ENCODE assay signal across 10 mouse cellular contexts in genomic region chr12:78099761-78100160, GRCm38 (mm10).
A peak's percentile ranks its signal among the peaks of the same experiment; 100 is the strongest.
DNase-seq lines count a peak whose midpoint lies in the region; ATAC-seq lines count a peak whose summit lies in the region.
"Had no signal": no experiment of that assay in that cellular context is flagged by ENCODE, and none has a peak within 500 bp of the region (broad histone marks: within the 10 kb centered on the region; RNA-seq: fewer than 3 reads in every experiment).

No protein-coding gene starts in this region.

- peak; percentile 41 to 64 for DNase-seq in right cerebral cortex, postnatal 10 days (ENCODE audit: low spot score in 2 of 2)
- DNase-seq in right cerebral cortex, postnatal 14 days: no peak
- peak; percentile 44 to 45 for DNase-seq in cerebellum, postnatal 36 days
- no peak for DNase-seq in c-Kit-positive CD71-positive TER-119-positive erythroid progenitor cells, embryonic 14.5 days (ENCODE audit: low spot score)
- no peak for DNase-seq in thymus, adult 18-20 months

- no peak overlapping the region for H3K27ac ChIP-seq in hindbrain, embryonic 13.5 days
- H3K27ac ChIP-seq in hindbrain, embryonic 12.5 days: no peak overlapping the region

- 0 out of 2 replicates have a peak, but pooled peaks have one; percentile 39 for ATAC-seq in hindbrain, embryonic 13.5 days (ENCODE audit: low FRiP score)
- ATAC-seq in hindbrain, embryonic 12.5 days (ENCODE audit: low FRiP score): no peak
- no peak for ATAC-seq in megakaryocyte progenitor cell, adult 5-6 weeks (replicated peaks; ENCODE audit: poor library complexity)
- ATAC-seq: lung, postnatal 0 days had no signal

- H3K4me1 ChIP-seq in hindbrain, embryonic 13.5 days (replicated peaks): 0 out of 2 replicates have a peak, but pooled peaks cover 10% of the 10 kb centered on the region
- peaks cover 3% of the 10 kb centered on the region for H3K4me1 ChIP-seq in hindbrain, embryonic 12.5 days

- H3K27me3 ChIP-seq in hindbrain, embryonic 13.5 days: no peaks in the 10 kb centered on the region
- no peaks in the 10 kb centered on the region for H3K27me3 ChIP-seq in hindbrain, embryonic 12.5 days
- H3K27me3 ChIP-seq: heart, embryonic 13.5 days had no signal

- H3K4me2 ChIP-seq in hindbrain, embryonic 13.5 days: no peak overlapping the region
- no peak overlapping the region for H3K4me2 ChIP-seq in hindbrain, embryonic 12.5 days (replicated peaks)
- H3K4me2 ChIP-seq: heart, embryonic 13.5 days had no signal

- no peak overlapping the region for H3K4me3 ChIP-seq in hindbrain, embryonic 13.5 days
- H3K4me3 ChIP-seq in hindbrain, embryonic 12.5 days: no peak overlapping the region
- H3K4me3 ChIP-seq: heart, embryonic 13.5 days had no signal

- H3K36me3 ChIP-seq in hindbrain, embryonic 13.5 days: no peaks in the 10 kb centered on the region
- no peaks in the 10 kb centered on the region for H3K36me3 ChIP-seq in hindbrain, embryonic 12.5 days
- H3K36me3 ChIP-seq: heart, embryonic 13.5 days had no signal

- no peaks in the 10 kb centered on the region for H3K9me3 ChIP-seq in hindbrain, embryonic 13.5 days
- no peaks in the 10 kb centered on the region for H3K9me3 ChIP-seq in hindbrain, embryonic 12.5 days (replicated peaks)
- H3K9me3 ChIP-seq: heart, embryonic 13.5 days had no signal

- no peak overlapping the region for H3K9ac ChIP-seq in hindbrain, embryonic 13.5 days
- no peak overlapping the region for H3K9ac ChIP-seq in hindbrain, embryonic 12.5 days
- H3K9ac ChIP-seq: heart, embryonic 13.5 days had no signal

- WGBS in hindbrain, embryonic 13.5 days: 58% methylated on average over 4 of the region's 4 CpGs
- WGBS in hindbrain, embryonic 12.5 days: 62% methylated on average over 4 of the region's 4 CpGs

Comparison
In these comparisons a context has a peak if more than half of its experiments do, and no peak if none do; other contexts are left out.
1. DNase-seq: peak in right cerebral cortex, postnatal 10 days (2 of 2) and cerebellum, postnatal 36 days (2 of 2); none in right cerebral cortex, postnatal 14 days (single experiment), c-Kit-positive CD71-positive TER-119-positive erythroid progenitor cells, embryonic 14.5 days (single experiment) and thymus, adult 18-20 months (0 of 2).